Mouse (Mus musculus) spleen, adult 2 months (tissue): Measurements from ENCODE around the gene Slit3.

ENCODE experiments used
- CTCF ChIP-seq: fragments of 200-500 bp; IDR thresholded peaks from 2 replicates; pipeline ENCODE4 v1.5.1; 2011; ENCODE audit warnings: mild to moderate bottlenecking, inconsistent platforms; ENCODE audit not compliant: insufficient read depth, insufficient read length, insufficient replicate concordance; ENCODE audit errors: extremely low read depth
- POLR2A ChIP-seq: fragments of 200-500 bp; IDR thresholded peaks from 2 replicates; pipeline ENCODE4 v1.6.1; 2011; ENCODE audit warnings: low read depth, low read length, inconsistent platforms

DNA sequence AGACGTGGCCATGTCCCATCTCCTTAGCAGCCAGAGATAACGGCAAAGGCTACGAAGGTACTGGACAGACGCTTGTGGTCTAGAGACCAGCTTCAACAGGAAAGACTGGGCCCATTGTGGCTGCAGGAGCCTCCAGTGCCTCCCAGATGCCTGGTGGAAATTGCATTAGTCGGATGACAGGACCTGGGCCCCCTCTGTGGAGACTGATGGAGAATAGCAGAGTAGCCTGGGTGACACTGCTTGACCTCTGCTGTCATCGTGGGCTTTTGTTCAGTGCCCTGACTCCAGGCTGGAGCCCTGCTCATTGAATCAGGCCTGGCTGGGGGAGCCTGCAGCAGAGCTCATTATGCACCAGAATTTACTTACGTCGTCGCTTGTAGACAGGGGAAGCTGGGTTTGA lies 384.8 kb downstream of the Slit3 start:
- TF ChIP-seq CTCF (no peak), POLR2A (no peak)
